Mouse (Mus musculus) liver, embryonic 14.5 days (tissue): ENCODE results near the gene Trim43a.

Experiments
- CTCF ChIP-seq: IDR thresholded peaks from 2 replicates; pipeline ENCODE4 v1.5.1; 2016; ENCODE audit warnings: antibody characterized with exemption, low read depth, control low read depth
- EP300 ChIP-seq: IDR thresholded peaks from 2 replicates; pipeline ENCODE4 v1.6.1; 2016; ENCODE audit warnings: antibody characterized with exemption, low read depth

DNA sequence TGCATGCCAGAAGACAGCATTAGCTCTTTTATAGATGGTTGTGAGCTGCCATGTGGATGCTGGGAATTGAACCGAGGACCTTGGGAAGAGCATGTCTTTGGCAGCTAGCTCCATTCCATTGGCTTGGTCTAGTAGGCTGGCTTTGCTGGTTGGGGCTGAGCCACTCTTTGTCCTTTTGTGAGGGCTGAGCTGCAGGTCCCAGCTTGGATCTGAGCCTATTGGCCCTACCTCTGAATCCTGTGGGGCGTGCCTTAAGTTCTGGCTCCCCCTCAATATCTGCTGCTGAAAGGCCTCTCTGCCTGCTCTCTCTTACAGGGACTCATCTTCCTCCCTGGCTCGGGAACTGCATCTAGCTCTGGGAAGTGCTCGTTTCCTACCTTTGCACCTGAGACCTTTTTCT lies 22.5 kb upstream of the Trim43a start:
- TF ChIP-seq EP300 (no peak), CTCF (no peak)
